Mouse (Mus musculus) kidney, adult 11 months (tissue): ENCODE data around the gene Wdr19.

Experiments
- DNase-seq: peaks from one replicate; pipeline ENCODE4 v3.0.0; 2022

Wdr19 gene

GRCm38 (mm10) chr5:65199346-65200128, at the start of gene Wdr19:
Wdr19 (plus strand) TSS chr5:65199696.
- peak; percentile 100 for DNase-seq

GRCm38 (mm10) chr5:65149706-65150105, 49.8 kb upstream of the Wdr19 start:
- no peak for DNase-seq

DNA sequence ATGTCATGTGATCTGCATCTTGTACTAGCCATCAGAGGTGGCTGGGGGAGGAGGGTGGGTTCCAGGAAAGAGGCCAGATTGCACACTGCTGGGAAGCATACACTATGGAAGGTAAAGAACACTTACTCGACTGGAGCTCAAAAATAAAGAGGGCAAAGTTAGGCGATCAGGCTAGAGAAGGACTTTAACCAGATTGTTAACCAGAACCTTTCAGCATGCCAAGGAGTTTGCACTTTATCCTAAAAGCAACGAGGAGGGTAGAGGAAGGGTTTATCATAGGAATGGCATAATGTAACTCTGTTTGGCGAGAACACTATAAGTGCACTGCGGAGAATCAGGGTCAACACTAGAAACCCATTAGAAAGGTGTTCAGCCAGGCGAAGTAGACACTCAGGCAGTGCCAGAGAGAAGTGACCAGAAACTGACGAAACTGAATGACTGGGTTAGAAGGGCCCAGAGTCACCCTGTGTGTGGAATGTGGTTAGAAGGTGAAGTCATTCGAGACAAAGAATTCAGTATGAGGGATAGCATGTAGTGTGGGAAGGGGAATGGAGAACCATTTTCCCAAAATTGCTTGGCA, 49.0 kb upstream of the Wdr19 start:
- peak; percentile 39 for DNase-seq

DNA sequence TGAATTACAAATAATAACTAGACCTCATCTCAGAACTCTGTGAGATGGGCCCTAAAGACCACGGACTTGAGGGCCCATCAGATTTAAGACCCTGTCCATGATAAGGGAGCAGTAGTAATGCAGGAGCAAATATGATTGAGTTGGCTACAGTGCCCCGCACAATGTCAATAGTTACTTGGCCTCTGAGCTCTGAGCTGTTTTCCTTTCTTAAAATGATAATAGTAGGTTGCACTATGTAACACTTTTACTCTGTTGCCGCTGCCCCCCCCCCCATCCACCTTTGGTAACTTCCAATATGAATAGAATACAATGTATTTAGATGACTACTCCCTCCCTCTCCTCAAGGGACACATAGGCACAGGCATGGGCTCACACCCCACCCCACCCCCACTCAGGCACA, 48.2 kb upstream of the Wdr19 start:
- no peak for DNase-seq

GRCm38 (mm10) chr5:65151767-65152166, 47.7 kb upstream of the Wdr19 start:
- no peak for DNase-seq

DNA sequence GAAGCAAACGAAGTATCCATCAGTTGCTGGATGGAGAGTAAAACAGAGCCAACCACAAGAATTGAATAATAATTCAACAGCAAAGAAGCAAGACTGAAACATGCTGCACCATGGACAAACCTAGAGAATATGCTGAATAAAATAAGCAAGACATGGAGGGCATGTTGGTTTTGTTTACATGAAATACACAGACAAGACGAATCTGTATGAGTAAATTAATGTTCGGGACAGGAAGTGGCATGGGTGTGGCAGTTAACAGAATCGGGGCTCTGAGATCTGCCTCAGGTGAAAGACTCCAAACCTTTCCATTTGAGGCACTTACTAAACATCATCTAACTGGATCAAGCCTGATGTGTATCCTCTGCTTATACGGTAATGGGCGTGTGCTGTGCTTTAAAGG, 45.2 kb upstream of the Wdr19 start:
- no peak for DNase-seq

DNA sequence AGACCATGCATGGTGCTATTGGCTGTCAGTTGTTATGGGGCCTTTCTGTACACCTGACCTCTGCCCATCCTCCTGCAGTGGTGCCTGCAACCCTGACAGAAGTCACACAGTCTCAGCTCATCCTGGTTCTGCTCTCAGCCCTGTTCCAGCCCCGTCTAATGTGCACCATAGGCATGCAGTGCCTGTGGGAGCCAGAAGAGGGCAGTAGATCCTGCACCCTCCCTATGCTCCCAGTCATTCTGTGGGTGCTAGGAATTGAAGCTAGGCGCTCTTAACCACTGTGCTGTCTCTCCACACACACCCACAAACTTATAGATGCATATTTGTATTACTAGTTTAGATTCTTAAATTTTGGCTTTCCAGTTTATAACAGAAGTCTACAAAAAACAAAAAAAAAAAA, 42.6 kb upstream of the Wdr19 start:
- no peak for DNase-seq

DNA sequence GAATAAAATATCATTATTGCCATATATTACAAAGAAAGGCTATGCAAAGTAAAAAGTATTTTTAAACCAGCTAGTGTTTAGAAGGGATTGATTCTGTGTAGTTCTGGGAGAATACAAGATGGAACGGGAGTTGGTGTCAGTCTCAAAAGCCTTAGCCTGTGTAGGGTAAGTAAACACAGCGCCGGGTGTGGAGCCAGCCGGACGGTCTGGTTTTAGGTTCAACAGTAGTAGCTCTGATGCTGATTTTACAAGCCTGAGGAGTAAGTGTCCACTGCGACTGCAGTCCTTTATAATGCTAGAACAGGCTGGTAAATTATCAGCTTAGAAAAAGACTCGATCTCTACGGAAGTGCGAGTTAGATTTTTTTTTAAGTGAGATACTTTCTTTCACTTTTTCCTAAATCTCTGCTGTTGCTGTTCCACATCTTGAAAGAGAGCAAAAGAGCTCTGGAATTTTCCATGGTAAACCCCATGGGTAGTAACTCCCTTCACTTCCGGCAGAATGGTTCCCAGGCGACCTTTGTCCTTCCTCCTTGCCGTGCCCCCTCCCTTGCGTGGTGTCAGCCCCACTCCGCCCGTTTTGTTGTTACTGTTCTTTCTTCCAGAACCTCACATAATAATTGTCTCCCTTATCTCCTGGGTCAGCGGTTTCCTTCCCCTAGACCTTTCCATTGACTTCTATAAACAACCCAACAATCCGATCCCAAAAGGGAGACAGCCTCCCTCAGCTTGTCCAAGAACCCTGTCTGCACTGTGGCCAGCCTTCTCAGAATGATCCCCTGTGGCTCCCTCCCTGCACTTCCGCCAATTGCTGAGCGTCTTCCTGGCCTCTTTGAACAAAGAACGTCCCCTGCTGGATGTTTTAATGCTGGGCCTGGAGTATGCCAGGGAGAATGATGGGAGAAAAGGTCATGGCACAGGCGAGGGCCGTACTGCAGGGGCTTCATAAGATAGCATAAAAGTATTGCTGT, 41.8 kb upstream of the Wdr19 start:
- DNase-seq = peak; percentile 83

DNA sequence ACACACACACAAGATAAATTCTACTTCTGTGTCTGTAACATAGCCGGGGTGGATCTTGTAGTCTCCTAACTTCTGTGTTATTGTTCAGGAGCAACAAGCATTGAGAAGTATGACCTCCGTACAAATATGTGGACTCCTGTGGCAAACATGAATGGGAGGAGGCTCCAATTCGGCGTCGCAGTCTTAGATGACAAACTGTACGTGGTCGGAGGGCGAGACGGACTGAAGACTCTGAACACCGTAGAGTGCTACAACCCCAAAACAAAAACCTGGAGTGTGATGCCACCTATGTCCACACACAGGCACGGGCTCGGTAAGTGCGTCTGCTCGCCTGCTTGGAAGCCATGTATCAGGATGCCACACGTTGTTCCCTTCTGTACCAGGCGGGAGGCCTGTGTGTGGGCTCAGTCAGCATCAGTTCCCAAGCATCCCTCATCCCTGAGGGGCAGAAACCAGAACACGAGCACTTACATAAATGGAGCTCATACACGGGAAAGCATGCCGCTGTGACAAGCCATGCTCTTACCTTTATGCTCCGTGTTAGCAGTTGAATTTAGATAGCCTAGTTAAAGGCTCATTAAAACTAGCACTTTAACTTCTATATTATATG, 40.7 kb upstream of the Wdr19 start:
- no peak for DNase-seq

- no peak for DNase-seq
Observed at GRCm38 (mm10) chr5:65163001-65163400, 36.5 kb upstream of the Wdr19 start.

- DNase-seq = no peak
Observed at GRCm38 (mm10) chr5:65163489-65164092, 35.9 kb upstream of the Wdr19 start.

DNA sequence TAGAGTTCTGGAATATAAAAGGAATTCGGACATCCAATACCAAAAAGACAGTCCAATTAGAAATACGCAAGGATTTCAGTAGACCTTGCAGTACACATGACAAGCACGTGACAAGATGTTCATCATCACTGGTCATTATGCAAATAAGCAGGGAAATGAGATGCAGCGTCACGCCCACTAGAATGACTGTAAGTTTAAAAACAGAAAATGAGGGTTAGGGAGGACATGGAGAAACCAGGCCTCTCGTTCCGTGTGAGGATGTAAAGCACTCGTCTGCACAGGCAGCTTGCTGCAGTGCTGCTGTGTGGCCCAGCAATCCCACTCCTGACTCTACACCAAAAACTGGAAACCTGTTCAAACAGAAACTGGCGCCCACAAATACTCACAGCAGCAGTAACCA, 29.3 kb upstream of the Wdr19 start:
- DNase-seq = no peak

DNA sequence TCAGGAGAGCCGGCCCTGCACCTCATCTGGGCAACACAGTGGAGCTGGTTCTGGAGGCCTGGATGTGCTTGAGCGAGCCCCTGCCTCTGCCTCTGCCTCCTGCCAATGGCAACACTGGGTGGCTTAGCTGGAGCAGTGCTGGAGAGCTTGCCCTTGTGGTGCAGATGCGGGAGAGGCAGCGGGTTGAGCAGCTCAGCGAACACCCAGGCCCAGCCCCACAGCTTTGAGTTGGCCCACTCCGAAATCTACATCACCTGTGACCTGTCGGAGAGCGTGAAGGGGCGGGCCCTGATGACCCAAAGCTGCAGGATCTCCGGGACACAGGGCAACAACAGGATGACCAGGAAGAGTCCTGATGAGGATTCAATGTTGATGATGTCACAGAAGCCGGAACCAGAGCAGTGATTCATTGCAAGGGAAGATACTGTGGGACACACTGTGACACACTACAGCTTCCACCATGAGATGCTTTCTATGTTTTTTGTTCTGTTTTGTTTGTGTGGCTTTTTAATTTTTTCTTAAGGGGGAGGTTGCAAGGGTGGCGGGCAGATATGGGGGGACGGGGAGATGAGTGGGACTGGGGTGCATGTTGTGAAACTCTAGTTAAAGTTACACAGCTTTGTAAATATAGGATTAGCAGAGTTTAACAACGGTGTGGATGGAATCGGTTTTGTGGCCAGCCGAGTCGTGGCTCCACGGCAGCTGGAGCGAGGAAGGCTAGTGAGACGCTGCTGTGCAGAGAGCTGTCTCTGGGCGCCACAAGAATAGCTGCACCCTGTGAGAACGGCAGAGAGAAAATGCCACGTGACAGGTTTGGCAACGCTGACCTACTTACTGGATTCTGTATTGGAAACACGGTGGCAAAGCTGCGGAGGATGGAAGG, 24.2 kb upstream of the Wdr19 start:
- DNase-seq = no peak

GRCm38 (mm10) chr5:65175918-65176484, 23.5 kb upstream of the Wdr19 start:
- no peak for DNase-seq

GRCm38 (mm10) chr5:65177026-65177514, 22.4 kb upstream of the Wdr19 start:
- DNase-seq = peak; percentile 62

- DNase-seq = no peak
Observed at GRCm38 (mm10) chr5:65178477-65178876, 21.0 kb upstream of the Wdr19 start.

DNA sequence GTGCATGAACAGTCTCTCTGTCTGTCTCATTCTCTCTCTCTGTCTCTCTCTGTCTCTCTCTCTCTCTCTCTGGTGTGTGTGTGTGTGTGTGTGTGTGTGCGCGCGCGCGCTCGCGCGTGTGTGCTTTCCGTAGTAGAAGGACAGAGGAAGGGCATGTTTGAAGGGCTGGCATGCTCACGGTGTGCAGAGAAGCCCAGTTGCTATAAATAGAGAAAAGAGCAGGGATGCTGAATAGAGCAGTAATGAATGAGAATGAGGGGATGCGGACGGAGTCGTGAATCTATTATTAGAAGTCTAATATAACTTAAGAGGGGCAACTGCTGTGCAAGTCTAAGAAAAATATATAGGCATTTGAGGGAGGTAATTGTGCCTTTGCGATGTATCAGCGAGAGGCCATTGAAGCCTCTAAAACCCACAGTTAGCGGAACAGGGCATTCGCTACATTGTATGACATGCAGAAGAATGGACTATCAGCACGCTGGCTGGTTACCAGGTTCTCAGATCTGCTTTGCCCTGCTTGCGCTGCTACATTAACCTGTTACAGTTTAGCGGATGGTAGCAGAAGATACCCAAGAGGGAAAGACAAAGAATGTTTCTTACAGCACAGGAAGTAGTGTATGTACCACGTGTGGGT, 18.2 kb upstream of the Wdr19 start:
- no peak for DNase-seq

DNA sequence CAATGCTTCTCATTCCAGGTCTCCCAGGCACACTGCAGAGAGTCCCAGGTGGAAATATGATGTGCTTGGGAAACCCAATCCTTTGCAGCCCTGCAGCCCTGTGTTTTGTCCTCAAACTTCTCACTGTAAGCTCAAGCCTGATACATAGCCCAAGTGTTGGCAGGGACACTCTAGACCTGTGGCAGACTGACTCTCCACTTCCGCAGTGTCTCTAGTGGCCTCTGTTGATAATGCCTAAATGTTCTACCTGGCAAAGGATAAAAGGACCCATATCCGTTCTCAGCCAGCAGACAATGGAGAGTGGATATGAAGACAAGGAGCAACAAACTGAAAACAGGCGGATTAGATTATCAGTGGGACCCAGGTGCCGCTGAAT, 17.7 kb upstream of the Wdr19 start:
- DNase-seq = no peak

GRCm38 (mm10) chr5:65182268-65182667, 17.2 kb upstream of the Wdr19 start:
- no peak for DNase-seq

DNA sequence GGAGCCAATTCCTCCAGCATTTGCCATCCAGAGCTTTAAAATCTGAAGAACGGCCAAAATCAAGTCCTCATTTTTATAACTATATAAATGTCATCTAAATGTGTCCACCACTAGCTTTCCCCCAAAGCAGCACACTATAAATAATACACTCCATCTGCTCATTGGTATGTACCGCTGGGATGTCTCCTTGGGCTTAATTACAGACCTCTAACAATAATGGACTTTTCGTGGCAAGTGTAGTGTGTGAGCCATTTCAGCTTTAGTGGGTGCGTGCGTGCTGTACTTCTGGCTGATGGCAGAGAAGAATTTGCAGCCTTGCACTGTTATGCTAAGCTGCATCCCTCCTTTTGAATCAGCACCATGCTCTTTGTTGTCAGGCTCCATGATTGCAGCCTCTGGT, 7.9 kb upstream of the Wdr19 start:
- no peak for DNase-seq

GRCm38 (mm10) chr5:65194441-65194840, 5.1 kb upstream of the Wdr19 start:
- DNase-seq = no peak
